Mouse (Mus musculus): ENCODE data around the gene Pcsk6.
"Not testable (repeated sequence)": the region's sequence is repeated elsewhere in the genome, so short reads cannot be mapped to it uniquely, and the experiment has no call there.

Pcsk6 gene

DNA sequence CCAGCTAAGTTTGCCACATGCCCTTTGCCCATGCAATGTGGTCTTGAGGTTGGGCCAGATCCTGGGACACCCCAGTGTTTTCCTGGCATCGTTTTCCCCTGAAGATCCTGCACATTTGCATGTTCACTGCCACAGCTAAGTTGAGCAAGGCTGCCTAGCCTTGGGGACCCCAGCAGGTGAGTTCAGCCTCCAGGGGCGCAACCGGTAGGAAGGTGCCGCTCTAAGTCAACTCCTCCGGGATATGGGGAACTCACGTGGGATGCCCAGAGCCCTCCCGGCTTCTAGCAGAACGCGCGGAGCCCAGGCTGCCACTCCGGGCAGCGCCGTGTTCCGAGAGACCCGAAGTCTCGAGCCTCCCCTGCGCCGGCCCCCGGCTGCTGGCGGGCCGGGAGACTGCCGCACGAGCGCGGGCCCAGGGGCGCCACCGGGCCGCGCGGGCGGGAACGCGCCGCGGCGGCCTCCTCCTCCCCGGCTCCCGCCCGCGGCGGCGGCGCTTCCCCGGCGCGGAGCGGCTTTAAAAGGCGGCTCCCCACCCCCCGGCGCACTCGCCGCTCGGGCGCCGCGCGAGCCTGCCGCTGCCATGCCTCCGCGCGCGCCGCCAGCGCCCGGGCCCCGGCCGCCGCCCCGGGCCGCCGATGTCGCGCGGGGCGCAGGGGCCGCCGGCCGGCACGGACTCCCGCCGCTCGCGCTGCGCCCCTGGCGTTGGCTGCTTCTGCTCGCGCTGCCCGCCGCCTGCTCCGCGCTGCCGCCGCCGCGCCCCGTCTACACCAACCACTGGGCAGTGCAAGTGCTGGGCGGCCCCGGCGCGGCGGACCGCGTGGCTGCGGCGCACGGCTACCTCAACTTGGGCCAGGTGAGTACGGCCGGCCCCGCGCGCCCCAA lies at the start of gene Pcsk6:
Gene Pcsk6, plus strand, starts transcription at position 144 of the 882 bp plus-strand sequence.
- DNase-seq (ENCODE audit: low read depth, low spot score) = peak; percentile 20

DNA sequence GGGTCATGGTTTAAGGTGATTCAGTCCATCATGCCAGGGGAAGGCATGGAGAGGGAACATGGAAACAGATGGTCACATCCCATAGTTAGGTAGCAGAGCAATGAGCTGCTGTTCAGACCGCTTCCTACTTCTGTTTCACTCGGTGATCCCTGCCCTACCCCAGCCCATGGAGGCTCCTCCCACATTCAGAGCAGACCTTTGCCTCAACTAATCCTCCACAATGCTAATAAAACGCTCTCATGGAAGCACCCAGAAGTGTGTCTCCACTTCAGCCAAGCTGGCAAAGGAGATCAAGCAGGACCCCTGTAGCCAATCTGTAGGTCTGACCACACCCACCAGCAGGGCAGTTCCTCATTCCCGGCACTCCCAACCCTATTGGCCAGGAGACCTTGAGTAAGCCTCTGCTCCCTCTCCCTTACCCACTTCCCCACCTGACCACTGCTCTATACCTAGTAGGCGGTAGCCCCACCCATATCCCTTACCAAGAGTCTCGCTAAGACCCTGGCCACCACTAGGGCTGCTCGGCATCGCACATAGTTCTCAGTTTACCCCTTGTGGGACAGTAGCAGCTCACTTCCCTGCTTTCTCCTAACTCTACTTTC lies 47.8 kb upstream of the Pcsk6 start:
- DNase-seq (ENCODE audit: low read depth, low spot score) = no peak

DNA sequence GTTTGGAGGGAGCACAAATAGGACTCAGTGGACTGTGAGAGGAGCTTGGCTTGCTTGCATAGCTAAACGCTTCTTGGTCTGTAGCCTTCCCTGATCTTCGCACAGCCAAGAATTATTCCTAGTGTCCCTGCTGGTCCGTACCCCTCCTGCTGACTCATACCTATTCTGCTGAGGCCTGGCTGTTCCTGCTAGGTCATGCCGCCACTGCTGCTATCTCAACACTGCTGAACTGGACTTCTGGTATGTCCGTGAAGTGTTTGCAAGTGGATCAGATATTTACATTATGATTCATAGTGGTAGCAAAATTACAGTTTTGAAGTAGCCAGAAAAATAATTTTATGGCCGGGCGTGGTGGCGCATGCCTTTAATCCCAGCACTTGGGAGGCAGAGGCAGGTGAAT lies 44.0 kb upstream of the Pcsk6 start:
- no peak for DNase-seq (ENCODE audit: low read depth, low spot score)

DNA sequence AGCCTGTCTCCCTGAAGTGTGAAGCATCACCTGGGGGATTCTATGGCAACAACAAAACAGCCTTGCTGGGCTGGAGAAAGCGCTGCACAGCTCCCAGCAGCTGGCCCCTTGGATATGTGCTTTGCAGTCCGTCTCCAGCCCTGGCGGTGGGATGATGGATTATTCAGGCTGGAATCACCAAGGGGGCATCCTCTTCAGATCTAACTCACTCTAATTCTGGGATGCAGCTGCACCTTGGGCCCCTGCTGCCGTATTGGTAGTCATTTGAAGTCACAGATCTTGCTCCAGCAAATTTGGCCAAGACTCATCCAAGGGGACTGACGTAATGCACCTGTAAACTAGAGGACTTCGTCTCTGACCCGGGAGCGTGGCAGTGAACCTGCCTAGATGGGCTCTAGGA lies 41.1 kb upstream of the Pcsk6 start:
- DNase-seq (ENCODE audit: low read depth, low spot score) = no peak

DNA sequence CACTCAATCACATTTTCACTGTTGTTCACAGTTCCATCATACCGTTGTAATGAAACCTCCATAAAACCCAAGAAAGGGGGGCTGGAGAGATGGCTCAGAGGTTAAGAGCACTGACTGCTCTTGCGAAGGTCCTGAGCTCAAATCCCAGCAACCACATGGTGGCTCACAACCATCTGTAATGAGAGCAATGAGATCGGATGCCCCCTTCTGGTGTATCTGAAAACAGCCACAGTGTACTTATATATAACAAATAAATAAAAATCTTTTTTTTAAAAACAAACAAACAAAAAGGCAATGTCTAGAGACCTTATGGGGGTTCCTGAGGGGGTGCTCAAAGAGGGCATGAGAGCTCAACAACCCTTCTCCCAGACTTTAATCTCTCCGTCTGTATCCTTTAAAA lies 39.6 kb upstream of the Pcsk6 start:
- DNase-seq (ENCODE audit: low read depth, low spot score) = not testable (repeated sequence)

DNA sequence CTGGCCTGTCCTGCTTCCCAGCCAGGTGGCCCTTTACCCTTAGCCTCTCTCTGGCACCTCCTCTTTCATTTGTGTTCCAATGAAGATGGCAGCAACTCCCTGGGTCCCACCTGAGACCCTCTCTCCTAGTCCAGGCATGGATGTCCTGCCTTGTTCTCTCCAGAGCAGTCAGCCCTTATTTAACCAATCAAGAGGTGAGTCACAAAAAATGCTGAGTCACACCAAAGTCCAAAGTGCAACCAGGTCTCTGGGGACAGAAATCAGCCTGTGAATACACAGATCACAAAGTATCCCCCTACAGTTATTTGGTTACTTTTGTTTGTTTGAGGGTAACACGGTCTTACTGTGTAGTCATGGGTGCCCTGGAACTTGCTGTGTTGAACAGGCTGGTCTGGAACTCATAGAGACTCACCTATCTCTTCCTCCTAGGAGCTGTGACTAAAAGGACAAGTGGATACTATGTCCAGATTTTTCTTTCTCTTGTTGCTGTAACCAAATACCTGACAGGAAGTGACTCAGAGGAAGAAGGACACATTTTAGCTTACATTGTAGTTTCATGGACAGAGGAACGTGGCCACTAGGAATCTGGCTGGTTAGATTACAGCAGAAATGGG lies 38.9 kb upstream of the Pcsk6 start:
- no peak for DNase-seq (ENCODE audit: low read depth, low spot score)

DNA sequence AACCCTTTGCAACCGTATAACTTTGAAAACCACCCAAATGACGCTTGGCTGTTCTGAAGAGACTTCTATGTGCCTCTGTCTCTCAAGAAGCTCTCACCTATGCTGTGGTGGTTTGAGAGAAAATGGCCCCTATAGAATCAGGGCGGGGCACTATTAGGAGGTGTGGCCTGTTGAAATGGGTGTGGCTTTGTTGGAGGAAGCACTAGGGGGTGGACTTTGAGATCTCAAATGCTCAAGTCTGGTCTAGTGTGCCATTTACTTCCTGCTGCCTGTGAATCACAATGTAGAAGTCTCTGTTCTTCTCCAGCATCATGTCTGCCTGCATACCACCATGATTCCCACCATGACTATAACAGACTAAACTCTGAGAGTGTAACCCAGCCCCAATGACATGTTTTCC lies 21.8 kb upstream of the Pcsk6 start:
- DNase-seq (ENCODE audit: low read depth, low spot score) = no peak

DNA sequence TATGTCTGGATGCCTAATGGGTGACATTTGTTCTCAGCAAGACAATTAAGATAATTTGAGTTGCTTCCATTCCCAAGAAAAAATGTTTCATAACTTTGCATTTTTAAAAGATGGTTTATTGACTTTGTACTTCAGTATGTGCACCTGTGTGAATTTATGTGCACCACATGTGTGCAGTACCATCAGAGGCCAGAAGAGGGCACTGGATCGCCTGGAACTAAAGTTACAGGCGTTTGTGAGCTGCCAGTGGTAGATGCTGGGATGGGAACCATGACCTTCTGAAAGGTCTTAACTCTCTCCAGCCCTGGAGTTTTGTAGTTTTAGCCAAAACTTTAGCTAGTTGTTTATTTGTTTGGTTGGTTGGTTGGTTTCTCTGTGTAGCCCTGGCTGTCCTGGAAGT lies 18.3 kb upstream of the Pcsk6 start:
- DNase-seq (ENCODE audit: low read depth, low spot score) = no peak

DNA sequence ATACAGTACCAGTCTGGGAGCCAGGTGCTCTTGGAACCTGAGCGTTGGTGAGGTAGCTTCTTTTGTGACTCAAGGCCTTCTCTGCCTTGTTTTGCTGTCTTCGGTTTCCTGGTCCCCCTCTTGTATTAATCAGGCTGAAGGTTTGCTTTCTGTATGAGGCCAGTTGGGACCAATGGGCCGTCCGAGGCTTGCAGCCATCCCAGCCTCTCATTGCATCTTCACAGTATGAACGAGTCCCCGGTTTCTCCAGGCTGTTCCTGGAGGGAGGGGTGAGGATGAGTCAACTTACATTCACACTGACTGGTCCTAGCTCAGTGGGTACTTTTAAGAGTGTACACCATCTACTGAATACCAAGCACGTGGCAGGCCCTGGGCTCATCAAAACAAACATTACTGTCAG lies 553 bp upstream of the Pcsk6 start:
- DNase-seq (ENCODE audit: low read depth, low spot score) = no peak

DNA sequence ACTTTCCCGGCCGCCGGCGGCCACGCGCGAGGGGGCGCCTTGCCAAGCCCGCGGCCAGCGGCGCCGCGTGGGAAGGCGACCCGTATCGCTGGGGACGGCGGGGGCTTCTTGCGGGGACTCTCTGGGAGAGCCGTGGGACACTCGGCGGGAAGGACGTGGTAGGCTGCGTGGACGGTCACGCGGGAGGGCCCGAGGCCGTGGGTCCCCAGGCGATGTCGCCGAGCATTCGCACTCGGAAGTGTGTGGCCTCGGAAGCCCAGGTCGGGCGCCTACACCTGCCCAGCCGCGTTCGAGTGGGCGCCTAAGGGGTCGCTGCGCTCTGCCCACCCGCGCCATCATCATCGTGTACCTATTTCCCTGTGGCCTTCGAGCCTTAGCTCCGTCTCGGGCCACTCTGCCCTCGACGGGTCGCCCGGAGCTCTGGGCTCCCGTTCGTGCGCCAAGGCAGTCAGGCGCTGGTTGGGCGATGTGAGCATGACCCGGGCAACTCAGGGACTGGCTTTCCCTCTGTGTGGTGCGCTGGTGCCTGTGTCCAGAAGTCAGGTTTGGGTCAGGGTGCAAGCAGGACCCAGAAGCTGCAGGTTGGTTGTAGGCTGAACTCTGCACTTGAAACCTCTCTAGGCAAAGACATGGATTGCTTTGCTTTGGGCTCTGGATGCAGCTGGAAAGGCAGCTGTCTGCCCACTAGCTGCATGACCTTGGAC lies 1.1 kb downstream of the Pcsk6 start:
- DNase-seq (ENCODE audit: low read depth, low spot score) = no peak

DNA sequence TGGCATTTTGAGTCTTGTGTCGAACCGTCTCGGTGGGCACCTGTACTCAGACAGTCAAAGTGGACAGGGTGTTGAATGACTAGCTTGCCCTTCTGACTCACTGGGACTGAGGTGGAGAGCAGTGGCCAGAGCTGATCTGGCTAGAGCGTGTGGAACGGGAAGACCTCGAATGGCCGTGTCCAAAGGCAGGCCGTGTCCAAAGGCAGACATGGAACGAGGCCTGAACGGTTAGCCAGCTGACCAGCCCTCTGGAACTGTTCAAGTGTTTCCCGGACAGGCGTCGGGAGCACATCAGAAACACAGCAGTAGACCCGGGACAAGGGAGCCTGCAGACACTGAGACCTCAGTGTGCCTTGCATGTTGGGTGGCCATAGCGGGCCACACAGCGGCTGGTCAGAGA lies 7.6 kb downstream of the Pcsk6 start:
- no peak for DNase-seq (ENCODE audit: low read depth, low spot score)

DNA sequence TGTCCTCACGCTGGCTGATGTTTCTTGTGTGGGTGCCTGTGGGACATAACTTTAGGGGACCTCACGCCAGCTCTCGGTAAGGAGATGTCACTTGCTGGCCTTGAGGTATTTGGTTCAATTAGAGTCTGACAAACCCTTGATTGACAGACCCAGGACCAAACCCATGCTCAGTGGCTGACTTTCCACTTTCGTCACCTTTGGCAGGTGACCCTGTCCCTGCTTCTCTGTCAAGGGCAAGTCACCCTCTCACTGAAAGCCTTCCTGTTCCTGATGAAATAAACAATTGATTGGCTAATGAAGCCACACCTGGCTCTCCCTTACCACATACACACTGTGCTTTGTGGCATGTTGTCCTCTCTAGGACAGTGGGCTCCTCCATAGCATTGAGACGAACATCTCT lies 8.3 kb downstream of the Pcsk6 start:
- DNase-seq (ENCODE audit: low read depth, low spot score) = no peak

DNA sequence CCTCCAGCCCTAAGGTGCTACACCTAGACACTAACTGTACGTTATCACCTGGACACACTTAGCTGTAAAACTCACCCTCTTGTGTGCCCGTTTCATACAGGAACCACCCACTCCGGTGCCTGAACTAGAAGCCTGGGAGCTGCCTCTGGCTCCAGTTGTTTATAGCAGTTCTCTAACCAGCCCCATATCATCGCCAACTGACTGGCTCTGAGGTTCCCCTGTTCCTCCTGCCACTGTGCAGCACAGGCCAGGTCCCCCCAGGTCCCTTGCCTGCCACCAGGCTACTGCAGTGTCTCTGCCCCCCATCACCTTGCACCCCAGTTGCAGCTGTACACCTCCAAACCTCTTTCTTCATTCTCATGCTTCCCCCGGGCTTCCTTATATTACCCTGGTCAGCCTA lies 8.7 kb downstream of the Pcsk6 start:
- DNase-seq (ENCODE audit: low read depth, low spot score) = no peak

DNA sequence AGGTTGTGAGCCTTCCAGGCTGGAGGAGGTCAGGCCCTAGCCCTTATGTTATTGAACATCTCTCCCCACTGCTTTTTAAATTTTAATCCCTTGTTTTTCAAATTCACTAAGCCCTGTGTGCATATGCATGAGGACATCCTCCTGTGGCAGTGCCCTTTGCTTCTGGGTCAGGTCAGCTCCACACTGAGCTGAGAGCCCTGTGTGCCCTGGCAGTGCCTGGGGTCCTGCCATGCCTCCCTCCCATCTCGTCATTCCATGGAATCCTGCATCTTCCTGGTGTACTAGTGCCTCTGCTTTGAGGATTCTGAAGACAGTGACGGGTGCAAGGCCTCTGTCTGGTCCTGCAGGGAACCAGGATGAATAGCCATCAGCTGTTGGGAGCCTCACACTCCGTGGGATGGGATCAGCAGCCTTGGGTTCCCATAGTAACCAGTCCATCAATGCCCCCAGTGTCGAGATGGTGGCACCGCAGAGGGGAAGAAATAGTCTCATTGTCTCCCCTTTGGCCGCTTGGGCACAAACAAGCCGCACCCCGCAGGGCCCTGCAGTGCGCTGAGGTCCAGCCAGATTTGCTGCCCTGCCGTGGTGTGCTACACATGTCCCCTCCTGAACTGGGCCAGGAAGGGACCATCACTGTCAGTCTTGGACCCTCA lies 9.5 kb downstream of the Pcsk6 start:
- no peak for DNase-seq (ENCODE audit: low read depth, low spot score)

DNA sequence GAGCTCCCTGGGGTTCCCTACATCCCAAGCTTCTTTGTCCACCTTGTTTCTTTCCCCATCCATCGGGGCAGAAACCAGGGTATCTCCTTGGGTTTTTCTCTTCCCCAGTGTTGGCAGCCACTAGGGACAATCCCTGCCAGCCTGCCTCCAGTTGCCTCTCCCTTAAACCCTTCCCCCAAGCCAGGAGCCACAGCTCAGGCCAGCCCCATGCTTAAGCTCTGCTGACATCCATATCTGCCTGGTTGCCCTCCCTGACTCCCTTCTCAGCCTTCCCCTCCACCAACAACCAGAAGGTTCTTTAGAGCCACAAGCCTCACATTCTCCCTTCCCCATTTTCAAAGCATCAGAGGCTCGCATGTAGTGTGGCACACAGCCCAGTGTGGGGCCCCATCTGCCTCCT lies 10.3 kb downstream of the Pcsk6 start:
- no peak for DNase-seq (ENCODE audit: low read depth, low spot score)

DNA sequence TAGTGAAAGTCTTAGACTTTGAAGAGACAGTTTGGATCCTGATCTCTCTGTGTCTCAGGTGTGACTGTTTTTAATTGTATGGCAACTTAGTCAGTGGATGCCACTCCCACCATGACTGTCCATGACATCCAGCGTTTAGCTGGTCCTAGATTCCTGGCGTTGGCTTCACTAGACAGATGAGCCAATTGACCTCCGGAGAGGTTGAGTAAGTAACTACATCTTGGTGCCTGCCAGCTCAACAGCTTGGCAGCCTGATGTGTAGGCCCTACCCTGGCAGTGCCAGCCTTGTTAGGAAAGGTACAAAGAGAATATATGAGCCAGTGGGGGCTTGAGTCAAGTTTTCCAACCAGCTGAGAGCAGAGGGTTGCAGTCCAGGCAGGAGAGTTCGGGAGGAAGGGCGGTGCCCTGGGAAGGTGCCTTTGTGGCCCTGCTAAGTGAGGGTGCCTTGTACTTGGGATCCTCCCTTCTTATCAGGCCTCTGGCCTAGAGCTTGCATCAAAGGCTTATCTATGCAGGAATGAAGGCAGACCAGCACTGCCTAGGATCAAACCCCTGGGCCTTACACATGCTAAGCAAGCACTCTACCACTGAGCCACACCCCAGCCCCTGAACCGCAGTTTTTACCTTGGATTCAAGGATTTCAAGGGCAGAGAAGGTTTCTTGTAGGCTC lies 11.8 kb downstream of the Pcsk6 start:
- DNase-seq (ENCODE audit: low read depth, low spot score) = no peak

DNA sequence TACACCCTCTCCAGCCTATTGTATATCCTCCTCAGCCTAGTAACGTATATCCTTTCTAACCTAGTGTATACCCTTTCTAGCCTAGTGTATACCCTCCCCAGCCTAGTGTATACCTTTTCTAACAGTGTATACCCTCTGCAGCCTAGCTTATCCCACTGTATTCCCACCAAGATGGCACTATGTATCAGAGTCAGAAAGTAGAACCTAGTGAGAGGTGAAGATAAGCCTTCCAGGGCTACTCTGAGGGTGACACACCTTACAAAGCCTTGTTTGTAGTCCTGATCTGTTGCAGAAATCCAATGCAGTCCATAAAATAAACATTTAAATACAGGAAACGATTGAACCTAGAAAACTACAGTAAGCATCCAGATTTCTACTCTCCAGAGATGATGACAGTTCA lies 12.4 kb downstream of the Pcsk6 start:
- DNase-seq (ENCODE audit: low read depth, low spot score) = no peak

DNA sequence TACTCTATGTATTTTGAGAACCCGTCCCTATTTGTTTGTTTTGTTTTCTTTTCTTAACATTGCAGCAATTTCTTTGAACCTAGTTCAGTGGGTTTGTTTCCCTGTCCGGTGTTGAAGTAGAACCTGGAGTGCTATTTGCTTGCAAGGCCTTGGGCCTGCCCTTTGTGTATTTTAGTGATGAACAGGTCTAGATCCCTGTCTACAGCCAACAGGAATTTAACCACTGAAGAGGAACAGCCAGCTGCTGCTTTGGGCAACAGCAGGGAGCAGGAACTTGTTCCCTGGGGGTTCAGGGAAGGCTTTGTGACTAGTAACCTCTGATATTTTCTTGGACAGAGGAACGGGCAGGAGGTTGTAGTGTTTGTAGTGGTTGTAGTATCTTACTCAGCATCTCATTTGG lies 15.1 kb downstream of the Pcsk6 start:
- no peak for DNase-seq (ENCODE audit: low read depth, low spot score)

DNA sequence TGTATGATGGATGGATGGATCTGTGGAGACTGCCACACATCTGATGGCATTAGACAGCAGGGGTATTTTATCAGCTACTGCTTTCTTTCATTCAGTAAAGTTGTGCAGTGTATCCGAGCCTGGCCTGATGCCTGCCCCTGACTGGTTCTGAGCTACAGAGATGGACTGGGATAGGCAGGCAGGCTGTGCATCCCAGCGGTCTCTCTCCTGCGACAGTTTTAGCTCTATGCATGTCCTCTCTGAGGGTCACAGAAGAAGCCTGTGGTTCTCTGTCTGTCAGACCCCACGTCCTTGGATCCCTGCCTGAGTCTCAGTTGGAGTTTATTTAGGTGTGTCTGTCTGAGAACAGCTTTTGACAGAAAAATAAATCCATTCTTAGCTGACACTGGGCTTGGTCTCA lies 16.7 kb downstream of the Pcsk6 start:
- no peak for DNase-seq (ENCODE audit: low read depth, low spot score)

DNA sequence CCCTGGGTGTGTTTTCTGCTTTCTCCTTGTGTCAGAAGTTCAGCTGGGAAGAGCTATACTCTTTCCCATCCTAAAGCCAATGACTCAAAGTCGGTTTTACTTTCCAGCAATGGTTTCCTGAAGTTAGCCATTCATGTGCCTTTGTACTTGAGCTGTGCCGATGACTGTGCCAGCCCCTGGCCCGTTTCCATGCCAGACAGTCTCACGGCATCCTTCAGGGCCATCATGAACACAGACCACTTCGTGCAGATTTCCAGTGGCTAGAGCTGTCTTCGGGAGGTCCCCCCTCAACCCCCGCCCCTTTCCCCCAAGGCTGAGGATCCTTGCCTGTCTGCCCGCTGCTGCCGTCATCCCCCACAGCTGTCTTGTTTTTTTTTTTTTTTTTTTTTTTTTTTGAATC lies 17.8 kb downstream of the Pcsk6 start:
- no peak for DNase-seq (ENCODE audit: low read depth, low spot score)

DNA sequence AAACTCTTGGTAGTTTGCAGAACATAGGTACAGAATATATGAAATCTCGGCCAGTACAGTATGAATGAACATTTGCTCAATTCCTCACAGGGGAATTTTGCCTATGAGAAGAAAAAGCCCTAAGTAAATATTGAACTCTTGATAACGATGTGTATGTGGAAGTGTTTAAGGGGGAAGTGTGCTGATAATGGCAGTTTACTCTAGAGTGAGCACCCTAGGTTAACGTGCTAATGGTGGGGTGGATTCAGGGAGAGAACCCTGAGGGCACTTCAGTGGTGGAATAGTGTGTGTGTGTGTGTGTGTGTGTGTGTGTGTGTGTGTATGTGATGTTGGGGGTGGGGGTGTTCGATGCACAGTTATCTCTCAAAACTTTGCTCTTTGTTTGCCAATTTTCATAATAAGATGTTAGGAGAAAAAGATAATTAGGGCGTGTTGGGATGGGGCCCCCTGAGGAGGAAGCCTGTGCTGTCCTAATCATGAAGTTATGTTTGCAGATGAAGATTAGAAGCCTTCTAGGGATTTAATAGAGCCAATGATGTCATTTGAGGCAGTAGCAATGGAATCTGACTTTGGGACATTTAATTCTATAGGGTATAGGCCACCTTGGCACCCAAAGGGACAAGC lies 19.2 kb downstream of the Pcsk6 start:
- no peak for DNase-seq (ENCODE audit: low read depth, low spot score)
